In the genomic region with DNA sequence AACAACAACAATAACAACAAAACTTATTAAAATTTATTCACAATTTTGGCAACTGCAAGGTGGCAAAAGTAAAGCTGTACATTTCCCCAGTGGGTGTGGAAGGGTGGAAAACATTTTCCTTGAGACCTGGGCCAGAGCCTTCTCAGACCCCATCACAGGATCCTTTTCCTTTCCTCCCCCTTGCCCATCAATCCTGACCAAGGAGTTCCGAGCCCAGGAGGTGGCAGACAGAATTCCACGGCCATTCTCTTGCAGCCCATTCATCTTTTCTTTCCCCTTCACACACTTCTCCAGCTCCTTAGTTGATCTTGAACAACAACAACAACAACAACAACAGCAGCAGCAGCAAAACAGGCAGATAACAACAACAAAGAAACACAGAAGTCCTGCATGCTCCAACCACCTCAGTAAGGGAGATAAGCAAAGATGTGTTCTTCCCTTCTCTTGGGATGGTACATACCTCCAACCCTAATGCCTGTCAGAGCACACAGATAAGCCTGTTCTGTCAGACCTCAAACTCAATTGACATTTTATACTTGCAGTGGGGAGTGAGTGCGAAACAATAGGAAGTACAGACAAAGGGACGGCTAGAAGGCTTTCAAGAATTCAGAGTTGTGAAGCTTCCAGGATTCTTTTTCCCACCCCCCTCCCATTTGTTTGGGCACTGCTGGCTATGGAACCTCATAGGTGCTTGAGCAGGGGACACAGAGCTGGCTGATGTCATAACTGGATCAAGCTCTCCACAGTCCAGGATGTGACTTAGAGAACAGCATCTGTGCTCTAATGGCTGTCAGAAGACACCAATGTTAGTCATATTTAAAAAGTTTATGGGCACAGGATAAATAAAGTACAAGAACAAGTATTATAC, we compare ENCODE assay signal across 13 mouse cellular contexts. TPM values are rescaled to one million over a fixed set of nuclear protein-coding genes. Genes with fewer than 3 reads are reported as not detected.
DNase-seq lines count a peak whose midpoint lies in the region; ATAC-seq lines count a peak whose summit lies in the region.
"Had no signal": no experiment of that assay in that cellular context is flagged by ENCODE, and none has a peak within 500 bp of the region (broad histone marks: within the 10 kb centered on the region; RNA-seq: fewer than 3 reads in every experiment).

No protein-coding gene starts in this region.

- no peak for ATAC-seq in forebrain, embryonic 15.5 days (replicated peaks)
- ATAC-seq in limb, embryonic 11.5 days (ENCODE audit: insufficient number of reproducible peaks, low FRiP score, low TSS enrichment, low read depth) = no peak
- no peak for ATAC-seq in neural tube, embryonic 13.5 days (ENCODE audit: low read depth)

- H3K27me3 ChIP-seq in forebrain, embryonic 15.5 days = peaks cover 88% of the 10 kb centered on the region
- peaks cover 80% of the 10 kb centered on the region for H3K27me3 ChIP-seq in limb, embryonic 11.5 days (ENCODE audit: control insufficient read depth, insufficient read depth, low read length)
- peaks cover 86% of the 10 kb centered on the region for H3K27me3 ChIP-seq in neural tube, embryonic 13.5 days

- H3K9ac ChIP-seq in forebrain, embryonic 15.5 days (replicated peaks) = 0 out of 2 replicates have a peak overlapping the region, but pooled peaks have one; percentile 3
- H3K9ac ChIP-seq in limb, embryonic 11.5 days (ENCODE audit: low read length) = no peak overlapping the region
- H3K9ac ChIP-seq in neural tube, embryonic 13.5 days = peak overlapping the region; percentile 46

- no peaks in the 10 kb centered on the region for H3K9me3 ChIP-seq in forebrain, embryonic 15.5 days
- H3K9me3 ChIP-seq in limb, embryonic 11.5 days (ENCODE audit: control insufficient read depth, low read length) = no peaks in the 10 kb centered on the region
- H3K9me3 ChIP-seq in neural tube, embryonic 13.5 days = no peaks in the 10 kb centered on the region

- H3K4me3 ChIP-seq in forebrain, embryonic 15.5 days = no peak overlapping the region
- H3K4me3 ChIP-seq in limb, embryonic 11.5 days (ENCODE audit: low read depth, low read length) = no peak overlapping the region
- no peak overlapping the region for H3K4me3 ChIP-seq in neural tube, embryonic 13.5 days

- peak; percentile 30 to 55 for DNase-seq in cerebellum, postnatal 14 days
- no peak for DNase-seq in cerebellum, postnatal 36 days
- peak; percentile 27 for DNase-seq in limb, embryonic 11.5 days (ENCODE audit: low spot score)
- no peak for DNase-seq in gastrocnemius, postnatal 14 days
- DNase-seq in embryo, embryonic 9.5 days (ENCODE audit: extremely low spot score) = no peak
- DNase-seq in layer of hippocampus, adult 11-12 months (ENCODE audit: low spot score) = no peak
- DNase-seq: layer of hippocampus, postnatal 36 days; liver had no signal

- H3K27ac ChIP-seq in forebrain, embryonic 15.5 days (replicated peaks) = peak overlapping the region; percentile 91
- H3K27ac ChIP-seq in limb, embryonic 11.5 days (replicated peaks; ENCODE audit: low read depth, low read length) = no peak overlapping the region
- peak overlapping the region; percentile 98 for H3K27ac ChIP-seq in neural tube, embryonic 13.5 days (replicated peaks)

- no peak overlapping the region for H3K4me2 ChIP-seq in forebrain, embryonic 15.5 days (replicated peaks)
- H3K4me2 ChIP-seq in limb, embryonic 11.5 days (ENCODE audit: low read depth, severe bottlenecking) = no peak overlapping the region
- peak overlapping the region; percentile 75 for H3K4me2 ChIP-seq in neural tube, embryonic 13.5 days

- H3K4me1 ChIP-seq in forebrain, embryonic 15.5 days = peaks cover 33% of the 10 kb centered on the region
- no peaks in the 10 kb centered on the region for H3K4me1 ChIP-seq in limb, embryonic 11.5 days (ENCODE audit: control insufficient read depth, insufficient read depth, low read length)
- H3K4me1 ChIP-seq in neural tube, embryonic 13.5 days (replicated peaks) = peaks cover 51% of the 10 kb centered on the region

- intact Hi-C loops in gastrocnemius, postnatal 14 days (cut with DNase I; ENCODE audit: low total_unique reads) = no loop called here

- WGBS in forebrain, embryonic 15.5 days = 27% methylated on average over 4 of the region's 4 CpGs
- WGBS in limb, embryonic 11.5 days = 2% methylated on average over 4 of the region's 4 CpGs
- 10% methylated on average over 4 of the region's 4 CpGs for WGBS in neural tube, embryonic 13.5 days

- H3K36me3 ChIP-seq in forebrain, embryonic 15.5 days = no peaks in the 10 kb centered on the region
- H3K36me3 ChIP-seq in limb, embryonic 11.5 days (ENCODE audit: control insufficient read depth, insufficient read depth, low read length) = no peaks in the 10 kb centered on the region
- H3K36me3 ChIP-seq in neural tube, embryonic 13.5 days = no peaks in the 10 kb centered on the region

RNA-seq across cellular contexts. Expression of a gene that starts 19.3 kb away (rescaled TPM):
- 9.6 and 9.8 TPM in 2 replicates for polyA plus RNA-seq in forebrain, embryonic 15.5 days (2015; fragmentation: Nextera tagmentation; extraction: Ambion mirVana)
- 0.18 and 0.27 TPM in 2 replicates for polyA plus RNA-seq in limb, embryonic 11.5 days (2014; fragmentation: Nextera tagmentation; extraction: Ambion mirVana)
- 16.5 and 19.9 TPM in 2 replicates for polyA plus RNA-seq in neural tube, embryonic 13.5 days (2015; fragmentation: Nextera tagmentation; extraction: Ambion mirVana)
- total RNA-seq in gastrocnemius, postnatal 14 days (2021) = 1 to 10 TPM in 1 of 2 experiments, under 1 TPM in 1; 0.47 to 3.9 TPM
- total RNA-seq: heart, postnatal 25 days had no signal
- polyA plus RNA-seq: kidney, embryonic 16.5 days had no signal

RNA-seq across cellular contexts. Expression of a gene that starts 22.7 kb away (rescaled TPM):
- polyA plus RNA-seq in forebrain, embryonic 15.5 days (2015; fragmentation: Nextera tagmentation; extraction: Ambion mirVana) = 46.2 and 55.0 TPM in 2 replicates
- 0.34 and 0.37 TPM in 2 replicates for polyA plus RNA-seq in limb, embryonic 11.5 days (2014; fragmentation: Nextera tagmentation; extraction: Ambion mirVana)
- 43.0 and 51.6 TPM in 2 replicates for polyA plus RNA-seq in neural tube, embryonic 13.5 days (2015; fragmentation: Nextera tagmentation; extraction: Ambion mirVana)
- total RNA-seq in gastrocnemius, postnatal 14 days (2021) = under 1 TPM in 1 of 2 experiments, not detected in 1; 0.66 TPM
- total RNA-seq: ES-E14; heart, postnatal 25 days had no signal
- polyA plus RNA-seq: kidney, embryonic 16.5 days had no signal

Comparison
In these comparisons a context has a peak if more than half of its experiments do, and no peak if none do; other contexts are left out.
1. DNase-seq: peak in cerebellum, postnatal 14 days (2 of 2) and limb, embryonic 11.5 days (single experiment); none in cerebellum, postnatal 36 days (0 of 2), gastrocnemius, postnatal 14 days (single experiment), embryo, embryonic 9.5 days (single experiment) and layer of hippocampus, adult 11-12 months (single experiment).
2. RNA of a gene that starts 22.7 kb away (polyA plus RNA-seq): 46.2 to 55.0 TPM in forebrain, embryonic 15.5 days and 43.0 to 51.6 TPM in neural tube, embryonic 13.5 days; 0.34 to 0.37 TPM in limb, embryonic 11.5 days; every median in the first group is over 10 times any median in the second.